Mouse (Mus musculus) midbrain, embryonic 10.5 days (tissue): ENCODE measurements at regions not wholly inside any gene's neighbourhood (a gene's known extent, or its start where the extent isn't known, plus 50 kb on each side); places are given as distances from the start of the nearest gene placed in this dataset.
"Not testable (repeated sequence)": the region's sequence is repeated elsewhere in the genome, so short reads cannot be mapped to it uniquely, and the experiment has no call there.

ENCODE experiments used
- DNase-seq: peaks from one replicate; pipeline ENCODE4 v3.0.0-alpha.2; 2017; ENCODE audit warnings: low spot score
- H3K27ac ChIP-seq: fragments of 300-500 bp; sonication (generic); replicated peaks from 2 replicates; pipeline ENCODE4 v1.5.1; 2016; ENCODE audit warnings: mild to moderate bottlenecking
- H3K27me3 ChIP-seq: fragments of 300-500 bp; sonication (generic); 2 replicates; pipeline ENCODE4 v1.6.1; 2016; ENCODE audit warnings: low read depth, mild to moderate bottlenecking; ENCODE audit not compliant: poor library complexity, severe bottlenecking
- H3K36me3 ChIP-seq: fragments of 300-500 bp; sonication (generic); 2 replicates; pipeline ENCODE4 v1.6.1; 2016; ENCODE audit warnings: mild to moderate bottlenecking, moderate library complexity
- H3K4me1 ChIP-seq: fragments of 300-500 bp; sonication (generic); 2 replicates; pipeline ENCODE4 v1.6.1; 2016
- H3K4me3 ChIP-seq: fragments of 300-500 bp; sonication (generic); 2 replicates; pipeline ENCODE4 v1.5.1; 2016; ENCODE audit warnings: mild to moderate bottlenecking, moderate library complexity
- H3K9me3 ChIP-seq: fragments of 300-500 bp; sonication (generic); replicated peaks from 2 replicates; pipeline ENCODE4 v1.6.1; 2016; ENCODE audit warnings: mild to moderate bottlenecking
- WGBS: fragments of 180-500 bp; shearing (Covaris S2); methylation state at CpG from one replicate; pipeline ENCODE4 v1.1.7; 2016; 5-methylcytosine and 5-hydroxymethylcytosine counted together

DNA sequence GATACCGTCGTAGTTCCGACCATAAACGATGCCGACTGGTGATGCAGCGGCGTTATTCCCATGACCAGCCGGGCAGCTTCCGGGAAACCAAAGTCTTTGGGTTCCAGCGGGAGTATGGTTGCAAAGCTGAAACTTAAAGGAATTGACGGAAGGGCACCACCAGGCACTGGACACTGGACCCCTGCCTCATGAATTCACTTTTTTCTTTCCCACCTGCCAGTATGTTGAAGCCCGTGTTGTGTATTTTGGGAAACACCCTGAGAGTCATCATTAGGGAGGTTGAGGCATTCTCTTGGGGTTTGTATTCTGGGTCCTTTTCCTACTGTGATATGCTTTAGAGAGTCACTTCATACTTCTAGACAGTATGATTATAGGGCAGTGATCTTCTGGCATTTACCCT is 197.9 kb downstream of the Samd9l start:
- H3K27ac ChIP-seq, DNase-seq, H3K27me3 ChIP-seq, H3K4me3 ChIP-seq, H3K36me3 ChIP-seq, H3K4me1 ChIP-seq: not testable (repeated sequence)
- WGBS = 55% methylated on average over 12 of the region's 12 CpGs
- peaks cover 36% of the 10 kb centered on the region for H3K9me3 ChIP-seq

DNA sequence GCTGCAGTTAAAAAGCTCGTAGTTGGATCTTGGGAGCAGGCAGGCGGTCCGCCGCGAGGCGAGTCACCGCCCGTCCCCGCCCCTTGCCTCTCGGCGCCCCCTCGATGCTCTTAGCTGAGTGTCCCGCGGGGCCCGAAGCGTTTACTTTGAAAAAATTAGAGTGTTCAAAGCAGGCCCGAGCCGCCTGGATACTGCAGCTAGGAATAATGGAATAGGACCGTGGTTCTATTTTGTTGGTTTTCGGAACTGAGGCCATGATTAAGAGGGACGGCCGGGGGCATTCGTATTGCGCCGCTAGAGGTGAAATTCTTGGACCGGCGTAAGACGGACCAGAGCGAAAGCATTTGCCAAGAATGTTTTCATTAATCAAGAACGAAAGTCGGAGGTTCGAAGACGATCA is 198.3 kb downstream of the Samd9l start:
- Histone ChIP-seq H3K27me3 (no peaks in the 10 kb centered on the region), H3K36me3 (no peaks in the 10 kb centered on the region), H3K4me1 (no peaks in the 10 kb centered on the region), H3K4me3 (no peak overlapping the region), H3K27ac (no peak overlapping the region), H3K9me3 (peaks cover 33% of the 10 kb centered on the region)
- WGBS = 66% methylated on average over 33 of the region's 33 CpGs
- DNase-seq = no peak

DNA sequence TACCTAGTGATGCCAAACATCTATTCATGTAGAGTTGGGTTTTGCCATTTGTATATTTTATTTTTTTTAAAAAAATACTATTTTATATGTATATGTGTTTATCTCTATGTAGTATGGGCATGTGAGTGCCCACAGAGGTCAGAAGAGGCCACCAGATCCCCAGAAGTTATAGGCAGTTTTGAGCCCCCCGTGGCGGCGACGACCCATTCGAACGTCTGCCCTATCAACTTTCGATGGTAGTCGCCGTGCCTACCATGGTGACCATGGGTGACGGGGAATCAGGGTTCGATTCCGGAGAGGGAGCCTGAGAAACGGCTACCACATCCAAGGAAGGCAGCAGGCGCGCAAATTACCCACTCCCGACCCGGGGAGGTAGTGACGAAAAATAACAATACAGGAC is 198.8 kb downstream of the Samd9l start:
- H3K9me3 ChIP-seq = peaks cover 29% of the 10 kb centered on the region
- DNase-seq = peak; percentile 90
- H3K4me1 ChIP-seq, H3K27me3 ChIP-seq, H3K27ac ChIP-seq, H3K36me3 ChIP-seq, H3K4me3 ChIP-seq: not testable (repeated sequence)
- 82% methylated on average over 18 of the region's 18 CpGs for WGBS

DNA sequence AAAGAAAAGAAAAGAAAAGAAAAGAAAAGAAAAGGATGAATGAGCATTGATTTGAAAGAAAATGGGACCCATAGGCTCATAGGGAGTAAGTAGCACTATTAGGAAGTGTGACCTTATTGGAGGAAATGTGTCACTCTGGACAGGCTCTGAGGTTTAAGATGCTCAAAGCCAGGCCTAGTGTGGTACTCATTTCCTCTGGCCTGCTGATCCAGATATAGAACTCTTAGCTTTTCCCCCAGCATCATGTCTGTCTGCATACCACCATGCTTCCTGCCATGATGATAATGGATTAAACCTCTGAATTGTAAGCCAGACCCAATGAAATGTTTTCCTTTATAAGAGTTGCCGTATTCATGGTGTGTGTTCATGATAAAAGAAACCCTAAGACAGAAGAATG is 206.9 kb downstream of the Samd9l start:
- not testable (repeated sequence) for H3K36me3 ChIP-seq, DNase-seq, H3K4me3 ChIP-seq, H3K27ac ChIP-seq, H3K27me3 ChIP-seq, H3K4me1 ChIP-seq
- 66% methylated on average over 1 of the region's 1 CpGs for whole genome bisulfite sequencing
- peaks cover 28% of the 10 kb centered on the region for H3K9me3 ChIP-seq

DNA sequence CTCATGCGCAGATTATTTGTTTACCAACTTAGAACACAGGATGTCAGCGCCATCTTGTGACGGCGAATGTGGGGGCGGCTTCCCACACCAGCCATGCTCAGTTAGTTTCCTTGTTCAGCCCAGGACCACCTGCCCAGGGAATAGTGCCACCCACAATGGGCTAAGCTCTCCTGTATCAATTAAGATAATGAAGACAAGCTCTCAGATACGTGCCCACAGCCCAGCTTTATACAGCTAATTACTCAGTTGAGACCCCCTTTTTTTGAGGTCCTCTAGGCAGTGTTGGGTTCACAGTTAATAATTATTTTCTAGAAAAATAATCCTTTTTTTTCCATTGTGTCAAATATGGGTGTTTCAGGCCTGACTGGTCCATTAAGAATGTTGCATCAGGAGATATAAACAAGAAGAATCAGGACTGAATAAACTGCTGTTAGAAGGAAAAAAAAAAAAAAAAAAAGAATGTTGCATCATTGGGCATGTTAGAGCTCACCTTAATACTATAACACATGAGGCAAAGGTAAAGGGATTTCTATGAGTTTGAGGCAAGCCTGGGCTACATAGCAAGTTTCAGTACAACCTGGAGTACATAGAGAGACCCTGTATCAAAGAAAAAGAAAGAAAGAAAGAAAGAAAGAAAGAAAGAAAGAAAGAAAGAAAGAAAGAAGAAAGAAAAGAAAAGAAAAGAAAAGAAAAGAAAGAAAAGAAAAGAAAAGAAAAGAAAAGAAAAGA is 207.5 kb downstream of the Samd9l start:
- not testable (repeated sequence) for H3K27me3 ChIP-seq, H3K36me3 ChIP-seq, H3K27ac ChIP-seq, H3K4me1 ChIP-seq, H3K4me3 ChIP-seq, DNase-seq
- peaks cover 23% of the 10 kb centered on the region for H3K9me3 ChIP-seq
- 87% methylated on average over 6 of the region's 6 CpGs for WGBS

DNA sequence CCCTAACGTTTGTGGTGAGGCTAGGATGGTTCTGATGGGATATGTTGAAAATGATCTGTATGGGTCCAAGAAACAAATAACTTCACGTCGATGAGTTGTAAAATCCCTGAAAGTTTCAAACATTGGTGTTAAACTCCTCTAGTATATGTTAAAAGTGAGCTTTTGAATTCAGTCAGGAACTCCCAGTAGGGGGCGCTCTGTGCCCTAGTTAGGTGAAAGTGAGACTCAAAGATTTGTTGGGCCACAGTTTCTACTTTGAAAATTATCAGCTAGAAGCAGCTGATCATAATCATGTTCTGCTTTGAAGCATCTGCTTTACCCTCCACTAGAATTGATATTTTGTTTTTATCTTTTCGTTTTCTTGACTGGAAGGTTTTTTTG is 215.6 kb downstream of the Samd9l start:
- H3K9me3 ChIP-seq = peaks cover 42% of the 10 kb centered on the region
- DNase-seq = peak; percentile 26
- H3K36me3 ChIP-seq = no peaks in the 10 kb centered on the region
- no peaks in the 10 kb centered on the region for H3K4me1 ChIP-seq
- no peak overlapping the region for H3K27ac ChIP-seq
- H3K27me3 ChIP-seq = no peaks in the 10 kb centered on the region
- WGBS = 39% methylated on average over 5 of the region's 5 CpGs
- H3K4me3 ChIP-seq = no peak overlapping the region

DNA sequence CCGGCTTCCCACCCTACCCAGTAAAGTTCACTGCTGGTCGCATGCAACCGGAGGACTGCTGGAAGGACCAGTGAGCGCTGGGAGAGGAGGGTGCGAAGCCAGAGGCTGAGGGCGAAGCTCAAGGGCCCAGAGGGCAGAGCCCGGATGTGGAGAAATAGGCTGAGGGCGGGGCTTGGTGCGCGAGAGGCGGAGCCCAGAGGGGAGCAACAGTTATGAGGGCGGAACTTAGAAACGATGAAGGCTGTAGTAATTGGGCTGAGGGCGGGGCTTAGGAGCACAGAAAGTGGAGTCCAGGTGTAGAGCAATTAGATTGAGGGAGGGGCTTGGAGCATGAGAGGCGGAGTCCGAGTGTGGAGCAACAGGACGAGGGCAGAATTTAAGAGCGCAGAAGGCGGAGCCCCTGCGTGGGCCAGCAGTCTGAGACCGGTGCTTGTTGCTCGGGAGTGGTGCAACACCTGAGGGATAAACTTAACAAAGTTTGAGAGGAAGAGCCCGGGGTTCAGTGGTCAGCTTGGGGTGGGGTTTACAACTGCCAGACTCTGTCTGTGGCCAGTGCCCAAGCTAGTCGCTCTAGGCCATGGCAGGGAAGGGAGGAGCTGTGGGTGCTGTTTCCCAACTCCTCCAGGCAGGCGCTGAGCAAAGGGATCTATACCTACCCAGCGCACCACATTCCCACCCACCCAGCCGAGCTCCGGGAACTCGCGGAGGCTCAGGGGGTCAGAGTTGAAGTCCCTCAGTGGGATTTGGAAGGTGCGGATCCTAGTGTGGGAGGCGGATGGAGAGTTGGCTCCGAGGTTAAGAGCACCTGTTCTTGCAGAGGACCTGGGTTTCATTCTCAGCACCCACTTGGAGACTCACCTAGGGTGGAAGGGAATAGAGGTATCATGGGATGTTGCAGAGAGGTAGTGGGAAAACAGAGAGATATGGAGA is 216.2 kb downstream of the Samd9l start:
- peaks cover 42% of the 10 kb centered on the region for H3K9me3 ChIP-seq
- H3K4me1 ChIP-seq = no peaks in the 10 kb centered on the region
- H3K27me3 ChIP-seq = no peaks in the 10 kb centered on the region
- no peaks in the 10 kb centered on the region for H3K36me3 ChIP-seq
- DNase-seq = peak; percentile 40
- peak overlapping the region; percentile 38 for H3K4me3 ChIP-seq
- 44% methylated on average over 33 of the region's 33 CpGs for WGBS
- no peak overlapping the region for H3K27ac ChIP-seq

DNA sequence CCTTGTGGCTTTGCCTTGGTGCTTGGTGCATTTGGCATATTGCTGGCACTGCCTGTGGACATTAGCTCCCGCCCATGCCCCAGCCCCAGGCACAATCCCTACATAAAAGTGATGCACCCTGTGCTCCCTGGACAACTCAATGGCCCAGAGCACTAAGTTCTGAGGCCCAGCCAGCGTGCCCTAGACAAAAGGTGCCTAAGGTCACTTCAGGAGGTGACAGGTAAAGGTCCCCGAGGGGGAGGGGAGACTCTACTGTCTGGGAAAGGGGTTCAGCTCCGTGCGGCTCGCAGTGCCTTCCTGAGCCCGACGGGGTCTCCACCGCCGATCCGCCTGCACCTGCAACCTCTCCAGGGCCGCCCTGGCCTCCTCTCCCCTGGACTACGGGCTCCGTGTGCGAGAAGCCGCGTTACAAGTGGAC is 216.9 kb downstream of the Samd9l start:
- WGBS = 42% methylated on average over 17 of the region's 17 CpGs
- Histone ChIP-seq H3K4me3 (peak overlapping the region; percentile 38), H3K9me3 (peaks cover 42% of the 10 kb centered on the region)
- H3K36me3 ChIP-seq, H3K4me1 ChIP-seq, H3K27ac ChIP-seq, H3K27me3 ChIP-seq: not testable (repeated sequence)
- peak; percentile 10 for DNase-seq

DNA sequence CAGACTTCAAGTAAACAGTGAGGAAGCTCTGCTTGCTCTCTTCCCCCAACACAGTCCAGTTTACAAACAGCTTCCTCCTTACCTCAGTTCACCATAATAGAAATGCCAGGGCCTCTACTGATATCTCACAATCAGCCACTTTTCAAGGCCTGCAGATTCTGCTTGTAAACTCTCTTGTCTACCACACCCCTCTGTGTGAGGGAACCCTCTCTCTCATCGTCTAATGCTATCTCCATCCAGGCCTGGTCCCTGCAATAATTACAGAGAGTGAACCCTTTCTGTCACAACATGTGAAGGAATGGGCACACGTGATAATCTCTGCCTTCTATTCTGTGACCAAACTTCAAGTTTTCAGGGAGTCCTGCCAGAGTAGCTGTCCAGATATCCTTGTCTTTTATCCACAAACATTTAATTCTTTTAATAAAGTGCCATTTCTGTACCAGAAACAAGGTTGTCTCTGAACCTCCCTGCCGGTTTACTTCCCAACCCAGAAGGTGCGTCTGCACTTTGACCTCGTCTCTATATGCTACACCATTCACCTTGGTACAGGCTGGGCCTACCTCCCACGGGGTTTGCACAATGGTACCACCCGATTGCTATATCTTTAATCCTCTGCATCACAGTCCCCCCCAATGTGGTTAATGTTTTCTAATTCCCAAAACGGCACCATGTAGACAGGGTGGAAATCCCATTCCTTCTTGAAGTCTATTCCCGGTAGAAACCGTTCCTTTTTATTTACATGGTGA is 219.6 kb downstream of the Samd9l start:
- not testable (repeated sequence) for H3K4me1 ChIP-seq, H3K27me3 ChIP-seq, H3K4me3 ChIP-seq, DNase-seq, H3K27ac ChIP-seq, H3K36me3 ChIP-seq
- WGBS = 76% methylated on average over 8 of the region's 10 CpGs
- H3K9me3 ChIP-seq = peaks cover 44% of the 10 kb centered on the region

DNA sequence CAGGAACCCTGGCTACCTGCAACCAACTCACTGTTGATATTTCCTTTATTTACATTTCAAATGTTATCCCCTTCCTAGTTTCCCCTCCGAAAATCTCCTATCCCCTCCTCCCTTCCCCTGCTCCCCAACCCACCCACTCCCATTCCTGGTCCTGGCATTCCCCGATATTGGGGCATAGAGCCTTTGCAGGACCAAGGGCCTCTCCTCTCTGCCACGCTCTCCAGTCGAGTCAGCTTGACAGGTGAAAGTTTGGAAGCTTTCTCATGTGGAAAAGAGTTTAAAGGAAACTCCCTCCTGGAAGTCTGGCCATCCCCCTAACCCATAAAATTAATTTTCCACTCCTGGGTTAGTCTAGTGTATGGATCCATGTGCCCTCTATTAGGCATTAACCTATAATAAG is 229.9 kb downstream of the Samd9l start:
- not testable (repeated sequence) for H3K9me3 ChIP-seq, H3K27me3 ChIP-seq, H3K4me3 ChIP-seq, H3K4me1 ChIP-seq, H3K27ac ChIP-seq, H3K36me3 ChIP-seq, DNase-seq
- 84% methylated on average over 4 of the region's 4 CpGs for WGBS

DNA sequence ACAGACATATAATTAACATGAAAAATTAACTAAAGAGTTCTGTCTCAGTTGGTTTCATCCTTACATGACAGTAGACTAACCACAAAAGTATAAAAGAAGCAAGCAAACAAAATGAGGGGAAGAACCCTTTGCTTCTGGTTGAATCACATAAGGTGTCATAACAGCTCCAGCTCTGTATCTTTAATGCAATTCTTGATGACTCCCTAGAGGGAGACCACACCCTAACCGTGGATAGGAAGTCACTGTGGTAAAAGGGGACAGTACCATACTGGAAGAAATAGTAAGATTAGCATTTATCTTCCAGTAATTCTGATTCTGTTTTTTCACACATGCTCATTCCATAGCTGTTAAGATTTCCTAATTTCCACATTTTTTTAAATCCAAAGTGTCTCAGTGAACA is 233.2 kb downstream of the Samd9l start:
- not testable (repeated sequence) for H3K4me1 ChIP-seq, H3K9me3 ChIP-seq, H3K27me3 ChIP-seq, H3K27ac ChIP-seq, H3K4me3 ChIP-seq, DNase-seq, H3K36me3 ChIP-seq
- WGBS = 64% methylated on average over 1 of the region's 1 CpGs

DNA sequence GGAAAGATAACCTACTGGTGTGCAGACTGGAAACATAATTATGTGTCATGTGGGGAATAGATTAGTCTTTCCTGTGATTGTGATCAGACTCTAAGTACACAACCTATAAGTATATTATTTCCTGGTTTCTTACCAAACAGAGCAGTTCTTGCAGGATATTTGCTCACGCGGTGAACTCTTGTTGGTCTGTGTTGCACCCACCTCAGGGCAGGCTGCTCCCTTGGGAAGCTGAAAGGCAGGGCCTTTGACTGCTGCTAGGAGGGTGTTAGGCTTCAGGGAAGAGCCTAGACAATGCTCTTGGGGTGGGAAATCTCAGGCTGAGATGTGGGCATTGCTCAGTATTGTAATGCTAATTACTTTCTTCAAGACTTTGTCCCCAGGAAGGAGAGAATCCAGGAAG is 247.5 kb downstream of the Samd9l start:
- not testable (repeated sequence) for H3K4me3 ChIP-seq, H3K27me3 ChIP-seq, DNase-seq, H3K4me1 ChIP-seq, H3K36me3 ChIP-seq, H3K27ac ChIP-seq, H3K9me3 ChIP-seq
- WGBS = 40% methylated on average over 2 of the region's 2 CpGs

DNA sequence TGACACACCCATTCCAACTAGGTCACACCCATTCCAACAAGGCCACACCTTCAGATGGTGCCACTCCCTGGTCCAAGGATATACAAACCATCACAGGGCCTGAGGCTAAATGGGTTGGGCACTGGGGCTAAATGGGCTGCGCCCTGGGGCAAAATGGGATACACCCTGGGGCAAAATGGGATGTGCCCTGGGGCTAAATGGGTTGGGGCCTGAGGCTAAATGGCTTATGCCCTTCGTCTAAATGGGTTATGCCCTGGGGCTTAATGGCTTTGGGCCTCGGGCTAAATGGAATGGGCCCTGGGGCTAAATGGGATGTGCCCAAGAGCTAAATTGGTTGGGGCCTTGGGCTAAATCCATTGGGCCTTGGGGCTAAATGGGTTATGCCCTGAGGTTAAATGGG is 261.5 kb downstream of the Samd9l start:
- not testable (repeated sequence) for H3K27ac ChIP-seq, H3K27me3 ChIP-seq, H3K4me1 ChIP-seq, H3K36me3 ChIP-seq, H3K4me3 ChIP-seq
- 80% methylated on average over 3 of the region's 3 CpGs for WGBS
- peak; percentile 5 for DNase-seq
- peaks cover 63% of the 10 kb centered on the region for H3K9me3 ChIP-seq
